Mouse (Mus musculus) CD4-positive naive resting alpha-beta T cell, adult 76 days (primary cell): ENCODE data around the gene Kdm5d. TPM values are rescaled to one million over a fixed set of nuclear protein-coding genes. Genes with fewer than 3 reads are reported as not detected.

Experiments used
- total RNA-seq: library from RNA; stranded (reverse); gene quantifications from one replicate; pipeline ENCODE4 v1.2.4, GENCODE M21; 2023

Gene Kdm5d
- total RNA-seq: 52.7 TPM

GRCm38 (mm10) chrY:897393-898227 lies at the start of gene Kdm5d:
Kdm5d (plus strand) TSS chrY:897788.

Other genes starting within 250 kb of the Kdm5d start
- gene Zfy1, start 100.4 kb upstream of the Kdm5d start, total RNA-seq: not detected
- not detected for gene Uba1y, start 79.1 kb upstream of the Kdm5d start, total RNA-seq
- 127 TPM for gene Eif2s3y, start 112.8 kb downstream of the Kdm5d start, total RNA-seq